Comparison of ENCODE assay signal across 12 mouse cellular contexts in genomic region chr11:30656060-30656459, GRCm38 (mm10).
"Had no signal": no experiment of that assay in that cellular context is flagged by ENCODE, and none has a peak within 500 bp of the region (broad histone marks: within the 10 kb centered on the region; RNA-seq: fewer than 3 reads in every experiment).

No protein-coding gene starts in this region.

- H3K9me3 ChIP-seq: limb, embryonic 15.5 days; liver, embryonic 12.5 days; megakaryocyte, embryonic 14.5 days; midbrain, embryonic 12.5 days; neural tube, embryonic 13.5 days had no signal

- ATAC-seq: liver, embryonic 12.5 days had no signal

- H3K9ac ChIP-seq: limb, embryonic 15.5 days; liver, embryonic 12.5 days; lung, embryonic 14.5 days; midbrain, embryonic 12.5 days; neural tube, embryonic 13.5 days had no signal

- H3K4me1 ChIP-seq: limb, embryonic 15.5 days; liver, embryonic 12.5 days; megakaryocyte, embryonic 14.5 days; midbrain, embryonic 12.5 days; neural tube, embryonic 13.5 days had no signal

- H3K36me3 ChIP-seq: limb, embryonic 15.5 days; liver, embryonic 12.5 days; midbrain, embryonic 12.5 days; neural tube, embryonic 13.5 days had no signal

- H3K4me3 ChIP-seq: left cerebral cortex, adult 2 months; limb, embryonic 15.5 days; liver, embryonic 12.5 days; megakaryocyte, embryonic 14.5 days; midbrain, embryonic 12.5 days; neural tube, embryonic 13.5 days had no signal

- H3K27ac ChIP-seq: left cerebral cortex, adult 2 months; limb, embryonic 15.5 days; liver, embryonic 12.5 days; macrophage; midbrain, embryonic 12.5 days; neural tube, embryonic 13.5 days had no signal

- DNase-seq: lung, embryonic 14.5 days; lung, postnatal 14 days; retina, postnatal 1 day; right cerebral cortex, postnatal 14 days; thymus, postnatal 36 days had no signal

- H3K4me2 ChIP-seq: limb, embryonic 15.5 days; liver, embryonic 12.5 days; lung, embryonic 14.5 days; midbrain, embryonic 12.5 days; neural tube, embryonic 13.5 days had no signal

- H3K27me3 ChIP-seq: limb, embryonic 15.5 days; liver, embryonic 12.5 days; midbrain, embryonic 12.5 days; neural tube, embryonic 13.5 days had no signal
